Mouse (Mus musculus) layer of hippocampus, adult 11-12 months (tissue): Measurements from ENCODE around the gene Pip4p1.
"Not testable (repeated sequence)": the region's sequence is repeated elsewhere in the genome, so short reads cannot be mapped to it uniquely, and the experiment has no call there.

Experiments
- DNase-seq: peaks from one replicate; pipeline ENCODE4 v3.0.0; 2022; ENCODE audit warnings: low spot score

Gene Pip4p1

GRCm38 (mm10) chr14:50930754-50931492 lies at the start of gene Pip4p1, which contains the start of gene Pnp:
Pip4p1 (minus strand) TSS chr14:50930856.
Pnp (plus strand) TSS chr14:50931082.
- DNase-seq = peak; percentile 99

DNA sequence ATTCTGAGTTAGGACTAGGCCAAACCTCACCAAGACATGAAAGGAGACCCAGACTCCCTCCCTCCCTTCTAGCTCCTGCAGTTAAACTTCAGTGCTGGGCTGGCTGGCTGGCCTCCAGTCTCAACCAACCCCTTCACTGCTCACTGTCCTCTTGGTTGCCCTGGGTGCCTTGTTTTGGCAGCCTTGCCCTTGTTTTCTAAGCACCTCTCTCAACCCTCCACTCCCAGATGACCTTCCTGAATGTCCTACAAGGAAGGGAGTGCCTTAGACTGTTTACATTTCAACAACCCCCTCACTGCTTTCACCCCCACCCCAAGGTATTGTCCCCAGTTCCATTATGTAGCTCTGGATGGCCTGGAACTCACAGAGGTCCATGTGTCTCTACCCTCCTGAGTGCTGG lies 49.0 kb upstream of the Pip4p1 start:
- no peak for DNase-seq

DNA sequence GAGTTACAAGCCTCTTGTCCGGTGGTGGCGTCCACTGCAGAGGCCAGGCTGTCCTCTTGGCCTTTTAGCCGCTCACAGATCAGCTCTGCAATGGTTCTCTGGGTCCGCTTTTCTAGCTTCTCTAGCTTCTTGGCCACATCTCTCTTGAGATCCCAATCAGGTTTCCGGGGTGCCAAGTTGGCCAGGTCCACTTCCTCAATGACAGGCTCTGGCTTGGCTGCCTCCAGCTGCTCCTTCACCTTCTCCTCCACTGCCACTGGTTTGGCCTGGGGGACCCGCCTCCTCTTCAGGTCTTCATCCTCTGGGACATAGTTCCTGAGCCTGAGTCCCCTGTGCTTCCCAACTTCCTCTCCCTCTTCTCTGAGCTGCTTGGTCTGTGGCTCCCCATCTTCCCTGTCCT lies 47.8 kb upstream of the Pip4p1 start:
- not testable (repeated sequence) for DNase-seq

- DNase-seq = no peak
These were observed 46.0 kb upstream of the Pip4p1 start for GRCm38 (mm10) chr14:50976674-50977073.

- no peak for DNase-seq
These were observed 44.3 kb upstream of the Pip4p1 start for GRCm38 (mm10) chr14:50975001-50975400.

GRCm38 (mm10) chr14:50973700-50974099 lies 43.0 kb upstream of the Pip4p1 start:
- no peak for DNase-seq

DNA sequence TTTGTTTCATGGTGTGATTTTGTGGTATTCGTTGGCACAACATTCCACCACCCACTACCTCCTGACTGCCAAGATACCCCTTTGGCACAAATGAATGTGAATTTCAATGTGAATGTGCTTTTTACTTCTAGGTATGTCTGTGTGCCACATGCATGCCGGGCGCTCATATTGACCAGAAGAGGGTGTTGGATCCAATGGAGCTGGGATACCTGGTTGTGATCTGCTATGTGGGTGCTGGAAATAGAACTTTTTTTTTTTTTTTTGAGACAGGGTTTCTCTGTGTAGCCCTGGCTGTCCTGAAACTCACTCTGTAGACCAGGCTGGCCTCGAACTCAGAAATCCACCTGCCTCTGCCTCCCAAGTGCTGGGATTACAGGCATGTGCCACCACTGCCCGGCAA lies 42.4 kb upstream of the Pip4p1 start:
- not testable (repeated sequence) for DNase-seq

DNA sequence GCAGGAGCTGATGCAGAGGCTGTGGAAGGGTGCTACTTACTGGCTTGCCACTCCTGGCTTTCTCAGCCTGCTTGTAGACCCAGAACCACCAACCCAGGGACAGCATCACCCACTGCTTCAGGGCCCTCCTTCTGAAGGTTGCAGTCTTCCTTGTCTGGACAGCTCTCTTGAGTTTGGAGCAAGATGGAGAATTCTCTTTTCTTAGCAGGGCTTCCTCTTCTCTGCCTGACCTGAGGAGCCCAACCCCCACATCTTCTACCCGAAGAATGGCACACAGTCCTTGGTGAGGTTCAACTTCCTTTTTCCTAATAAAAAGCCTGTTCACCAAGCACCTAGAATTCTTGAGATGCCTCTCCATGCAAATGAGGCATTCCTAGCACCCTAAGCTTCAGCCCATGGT lies 40.2 kb upstream of the Pip4p1 start:
- no peak for DNase-seq

GRCm38 (mm10) chr14:50969558-50970544 lies 39.2 kb upstream of the Pip4p1 start:
- peak; percentile 45 for DNase-seq

DNA sequence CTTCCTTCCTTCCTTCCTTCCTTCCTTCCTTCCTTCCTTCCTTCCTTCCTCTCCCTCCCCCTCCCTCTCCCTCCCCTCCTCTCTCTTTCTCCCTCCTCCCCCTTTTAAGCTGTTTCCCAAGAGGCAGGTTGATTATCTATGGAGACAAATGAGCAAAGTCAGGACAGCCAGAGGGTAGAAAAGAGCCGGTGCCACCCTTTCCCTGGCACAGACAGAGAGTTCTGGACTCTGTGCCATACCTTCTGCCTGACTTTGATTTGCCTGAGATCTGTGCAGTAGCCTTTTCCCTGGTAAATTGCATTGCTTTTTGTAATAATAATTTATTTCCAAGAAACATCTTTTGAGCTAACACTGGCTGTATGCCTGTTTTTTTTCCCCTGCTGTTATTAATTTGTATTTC lies 38.4 kb upstream of the Pip4p1 start:
- no peak for DNase-seq

DNA sequence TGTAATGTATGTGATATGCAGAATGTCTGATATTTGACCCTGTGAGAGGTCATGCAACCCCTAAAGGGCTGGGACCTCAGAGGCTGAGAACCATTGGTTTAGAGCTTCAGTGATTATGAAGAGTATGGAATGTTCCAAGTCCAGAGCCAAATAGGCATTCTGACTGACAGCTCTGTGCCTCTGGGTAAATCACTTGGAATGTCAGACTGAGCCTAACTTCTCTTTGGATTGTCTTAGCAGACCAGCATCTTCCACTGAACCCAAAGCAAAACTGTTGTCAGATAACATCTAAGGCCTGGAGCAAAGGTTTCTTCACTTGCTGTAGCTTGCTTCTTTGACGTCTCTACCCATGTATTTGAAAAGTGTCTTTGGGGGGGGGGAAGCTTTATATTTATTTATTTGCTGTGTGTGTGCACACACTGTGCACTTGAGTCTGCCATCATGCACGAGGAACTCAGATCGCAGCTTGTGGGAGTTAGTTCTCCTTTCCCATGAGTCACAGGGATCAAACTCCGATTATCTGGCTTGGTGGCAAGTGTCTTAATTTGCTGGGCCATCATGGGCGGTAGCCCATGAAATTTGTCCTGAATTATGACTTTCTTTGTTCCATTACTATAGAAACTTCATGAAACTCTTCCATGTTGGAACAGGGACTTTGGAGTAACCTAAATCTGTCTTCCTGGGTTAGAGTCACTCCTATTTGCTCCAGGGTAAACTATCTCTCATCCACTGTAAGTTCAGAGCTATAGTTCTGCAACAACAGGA lies 37.7 kb upstream of the Pip4p1 start:
- DNase-seq = no peak

DNA sequence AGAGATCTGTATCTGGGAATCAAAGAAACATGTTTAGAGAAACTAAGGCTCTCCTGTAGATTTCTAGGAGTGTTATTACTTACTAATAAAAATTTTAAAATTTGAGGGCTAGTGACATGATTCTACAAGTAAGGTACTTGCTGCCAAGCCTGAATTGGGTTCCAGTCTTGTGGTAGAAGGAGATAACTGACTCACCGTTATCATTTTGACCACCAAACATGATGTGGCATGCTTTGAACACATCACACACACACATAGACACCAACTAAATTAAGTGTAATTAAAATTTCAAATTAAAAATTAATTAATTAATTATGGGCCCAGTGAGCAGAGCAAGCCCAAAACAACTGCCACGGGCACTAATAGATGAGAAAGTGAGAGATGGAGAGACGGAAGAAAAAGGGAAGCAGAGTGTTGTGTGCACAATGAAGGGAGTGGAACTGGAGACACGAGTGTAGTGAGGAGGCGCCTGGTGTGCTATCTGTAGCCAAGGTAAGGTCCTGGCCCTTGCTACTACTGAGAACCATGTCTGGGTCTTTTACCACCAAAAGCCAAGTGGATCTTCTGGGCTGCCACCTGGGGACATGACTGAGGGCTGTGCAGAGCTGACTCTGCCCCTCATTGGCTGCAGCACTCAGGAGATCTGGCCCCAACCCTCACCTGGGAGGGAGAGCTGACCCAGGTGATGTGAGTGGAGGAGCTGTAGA lies 27.8 kb upstream of the Pip4p1 start:
- DNase-seq = not testable (repeated sequence)

GRCm38 (mm10) chr14:50957146-50957545 lies 26.5 kb upstream of the Pip4p1 start:
- not testable (repeated sequence) for DNase-seq

DNA sequence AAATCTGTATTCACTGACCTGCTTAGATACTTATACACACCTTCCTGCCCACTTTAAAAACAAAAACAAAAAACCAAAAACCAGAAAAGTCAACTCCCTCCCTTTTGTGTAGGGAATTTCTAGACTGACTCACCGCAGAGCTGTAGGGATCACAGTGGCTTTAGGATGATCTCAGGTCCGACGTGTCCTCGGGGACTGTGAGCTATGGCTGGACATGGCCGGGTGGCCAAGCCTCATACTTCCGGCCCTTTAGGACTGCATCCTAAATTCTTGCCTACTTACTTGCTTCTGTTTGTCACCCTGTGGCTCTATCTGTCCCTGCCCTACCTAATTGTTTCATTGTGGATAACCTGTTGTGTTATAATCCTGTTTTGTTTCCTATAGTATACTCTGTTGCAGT lies 26.1 kb upstream of the Pip4p1 start:
- DNase-seq = not testable (repeated sequence)

DNA sequence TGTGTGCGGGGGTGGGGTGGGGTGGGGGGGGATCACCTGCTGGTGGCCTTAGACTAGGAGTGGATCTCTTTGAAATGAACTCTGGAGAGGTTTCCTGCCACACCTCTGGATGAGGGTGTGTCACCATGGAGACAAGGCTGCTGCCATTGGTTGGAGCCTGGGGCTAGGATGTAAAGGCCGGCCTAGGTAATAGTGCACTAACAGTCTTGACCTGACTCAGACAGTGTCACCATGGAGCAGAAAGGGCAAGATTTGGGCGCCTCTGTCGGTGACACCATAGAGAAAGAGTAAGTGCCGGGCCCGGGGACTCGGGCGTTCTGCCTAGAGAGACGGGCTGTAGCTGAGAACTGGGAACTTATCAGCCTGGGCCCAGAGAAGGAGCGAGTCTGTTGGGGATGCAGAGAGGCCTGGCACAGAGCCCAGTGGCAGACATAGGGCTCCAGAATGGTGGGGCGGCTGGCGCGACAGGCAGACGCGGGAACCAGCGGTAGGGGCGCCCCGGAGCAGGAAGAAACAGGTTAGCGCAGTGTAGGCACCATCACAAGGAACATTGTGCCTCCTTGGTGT lies 25.4 kb upstream of the Pip4p1 start, which contains the start of gene Pnp2:
TSS of gene Pnp2 (plus strand) at position 51 of the 567 bp plus-strand sequence.
- DNase-seq = peak; percentile 54

- DNase-seq = no peak
These were observed 24.8 kb upstream of the Pip4p1 start for GRCm38 (mm10) chr14:50955487-50955886.

- not testable (repeated sequence) for DNase-seq
These were observed 14.9 kb upstream of the Pip4p1 start for GRCm38 (mm10) chr14:50945526-50945925.

- DNase-seq = not testable (repeated sequence)
These were observed 14.4 kb upstream of the Pip4p1 start for GRCm38 (mm10) chr14:50945081-50945480.

- DNase-seq = not testable (repeated sequence)
These were observed 14.0 kb upstream of the Pip4p1 start for GRCm38 (mm10) chr14:50944668-50945033.

DNA sequence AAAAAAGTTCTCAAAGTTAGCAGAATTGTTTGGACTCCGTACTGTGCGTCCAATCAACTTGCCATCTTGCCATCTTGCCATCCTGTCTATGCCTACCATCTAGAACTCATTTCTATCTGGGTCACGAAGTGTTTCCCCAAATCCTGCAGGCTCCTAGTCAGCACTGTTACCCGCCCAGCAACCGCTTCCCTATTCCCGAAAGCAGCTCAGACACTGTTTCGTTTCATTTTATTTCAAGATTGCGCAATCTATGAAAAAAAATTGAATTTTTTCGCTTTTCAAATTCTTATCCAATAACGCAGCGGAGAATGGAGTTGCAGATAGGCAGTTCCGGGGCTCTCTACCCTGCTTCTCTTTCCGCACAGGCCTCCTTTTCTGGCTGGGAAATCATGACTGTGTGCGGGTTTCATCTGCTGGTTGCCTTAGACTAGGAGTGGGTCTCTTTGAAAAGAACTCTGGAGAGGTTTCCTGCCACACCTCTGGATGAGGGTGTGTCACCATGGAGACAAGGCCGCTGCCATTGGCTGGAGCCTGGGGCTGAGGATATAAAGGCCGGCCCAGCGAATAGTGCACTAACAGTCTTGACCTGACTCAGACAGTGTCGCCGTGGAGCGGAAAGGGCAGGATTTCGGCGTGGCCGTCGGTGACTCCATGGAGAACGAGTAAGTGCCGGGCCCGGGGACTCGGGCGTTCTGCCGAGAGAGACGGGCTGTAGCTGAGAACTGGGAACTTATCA lies 13.4 kb upstream of the Pip4p1 start, which contains the start of gene Gm49342:
TSS of gene Gm49342 (plus strand) at position 586 of the 736 bp plus-strand sequence.
- DNase-seq = peak; percentile 92
